Mouse (Mus musculus): ENCODE results near the gene Olfr320. TPM values are rescaled to one million over a fixed set of nuclear protein-coding genes. Genes with fewer than 3 reads are reported as not detected.

Olfr320 gene
- total RNA-seq (2023) = not detected

GRCm38 (mm10) chr11:58680799-58681198, at the start of gene Olfr320:
Olfr320 (plus strand) TSS chr11:58681099.

GRCm38 (mm10) chr11:58640272-58640867, 40.5 kb upstream of the Olfr320 start, which contains the start of gene Trim58:
Trim58 (plus strand) TSS chr11:58640465.

GRCm38 (mm10) chr11:58658596-58658995, 22.3 kb upstream of the Olfr320 start, which contains the start of gene Olfr322:
Olfr322 (plus strand) TSS chr11:58658782.

GRCm38 (mm10) chr11:58698862-58699261, 18.0 kb downstream of the Olfr320 start, which contains the start of gene Olfr319:
Olfr319 (plus strand) TSS chr11:58699162.

GRCm38 (mm10) chr11:58723914-58724313, 43.0 kb downstream of the Olfr320 start, which contains the start of gene Olfr318:
Olfr318 (minus strand) TSS chr11:58724014.

Other genes with a start within 250 kb of the Olfr320 start
- gene Gm12253, start 248.5 kb upstream of the Olfr320 start, total RNA-seq (2023) = not detected
- not detected for gene Lypd9, start 228.2 kb upstream of the Olfr320 start, total RNA-seq (2023)
- not detected for gene Olfr30, start 218.8 kb upstream of the Olfr320 start, total RNA-seq (2023)
- not detected for gene Olfr332, start 188.5 kb upstream of the Olfr320 start, total RNA-seq (2023)
- gene Olfr331, start 178.5 kb upstream of the Olfr320 start, total RNA-seq (2023) = not detected
- gene Olfr330, start 146.3 kb upstream of the Olfr320 start, total RNA-seq (2023) = not detected
- gene Olfr329-ps, start 134.7 kb upstream of the Olfr320 start, total RNA-seq (2023) = not detected
- gene Olfr328, start 125.5 kb upstream of the Olfr320 start, total RNA-seq (2023) = under 1 TPM; 0.20 to 0.53 TPM
- not detected for gene Olfr224, start 110.5 kb upstream of the Olfr320 start, total RNA-seq (2023)
- not detected for gene Olfr325, start 103.4 kb upstream of the Olfr320 start, total RNA-seq (2023)
- gene Olfr324, start 86.0 kb upstream of the Olfr320 start, total RNA-seq (2023) = not detected
- gene 2210407C18Rik, start 65.0 kb upstream of the Olfr320 start, total RNA-seq (2023) = not detected
- gene Olfr323, start 50.6 kb upstream of the Olfr320 start, total RNA-seq (2023) = not detected
- under 1 TPM; 0.32 to 0.33 TPM for gene Trim58, start 40.6 kb upstream of the Olfr320 start, total RNA-seq (2023)
- not detected for gene Olfr322, start 22.3 kb upstream of the Olfr320 start, total RNA-seq (2023)
- gene Olfr319, start 18.1 kb downstream of the Olfr320 start, total RNA-seq (2023) = not detected
- gene Olfr318, start 42.9 kb downstream of the Olfr320 start, total RNA-seq (2023) = under 1 TPM; 0.50 to 0.64 TPM
- not detected for gene Olfr317, start 58.1 kb downstream of the Olfr320 start, total RNA-seq (2023)
- not detected for gene Olfr316, start 71.6 kb downstream of the Olfr320 start, total RNA-seq (2023)
- gene Olfr315, start 92.1 kb downstream of the Olfr320 start, total RNA-seq (2023) = not detected
- gene Olfr314, start 101.9 kb downstream of the Olfr320 start, total RNA-seq (2023) = not detected
- not detected for gene Fam183b, start 120.9 kb downstream of the Olfr320 start, total RNA-seq (2023)
- gene Olfr313, start 133.9 kb downstream of the Olfr320 start, total RNA-seq (2023) = not detected
- gene Olfr312, start 148.1 kb downstream of the Olfr320 start, total RNA-seq (2023) = not detected
- not detected for gene Olfr311, start 158.2 kb downstream of the Olfr320 start, total RNA-seq (2023)
- gene Gm12258, start 166.1 kb downstream of the Olfr320 start, total RNA-seq (2023) = 10 to 100 TPM in 1 of 2 experiments, 1 to 10 TPM in 1; 7.1 to 15.0 TPM
- gene 2810021J22Rik, start 186.1 kb downstream of the Olfr320 start, total RNA-seq (2023) = 10 to 100 TPM; 11.0 to 12.4 TPM
- 10 to 100 TPM; 12.1 to 12.3 TPM for gene Zfp39, start 223.1 kb downstream of the Olfr320 start, total RNA-seq (2023)
- not detected for gene Btnl10, start 236.8 kb downstream of the Olfr320 start, total RNA-seq (2023)

Measured in T-cell, adult 66 days (primary cell).